Mouse (Mus musculus): ENCODE data around the gene Atad1.
"Not testable (repeated sequence)": the region's sequence is repeated elsewhere in the genome, so short reads cannot be mapped to it uniquely, and the experiment has no call there.

Atad1 gene

GRCm38 (mm10) chr19:32752357-32752756 lies 12.8 kb upstream of the Atad1 start:
- in situ Hi-C loops (cut with MboI, MseI) = loop anchor here (10.0 kb wide), 2 partner anchors 472 to 1432 kb away; no protein-coding TSS in a partner anchor

- in situ Hi-C loops (cut with MboI, MseI) = no loop called here
Observed at GRCm38 (mm10) chr19:32749425-32749824, 9.8 kb upstream of the Atad1 start.

- in situ Hi-C loops (cut with MboI, MseI) = no loop called here
Observed at GRCm38 (mm10) chr19:32740641-32741345, 1.2 kb upstream of the Atad1 start.

GRCm38 (mm10) chr19:32737844-32738243 lies 1.7 kb downstream of the Atad1 start:
- in situ Hi-C loops (cut with MboI, MseI) = no loop called here

GRCm38 (mm10) chr19:32732922-32733321 lies 6.7 kb downstream of the Atad1 start:
- in situ Hi-C loops (cut with MboI, MseI) = no loop called here

GRCm38 (mm10) chr19:32729785-32730184 lies 9.8 kb downstream of the Atad1 start:
- in situ Hi-C loops (cut with MboI, MseI) = no loop called here

GRCm38 (mm10) chr19:32726451-32727325 lies 12.9 kb downstream of the Atad1 start:
- in situ Hi-C loops (cut with MboI, MseI) = no loop called here

- in situ Hi-C loops (cut with MboI, MseI) = loop anchor here (5.0 kb wide), 2 partner anchors 503 to 638 kb away; no protein-coding TSS in a partner anchor
Observed at GRCm38 (mm10) chr19:32723817-32724216, 15.8 kb downstream of the Atad1 start.

GRCm38 (mm10) chr19:32720319-32720718 lies 19.3 kb downstream of the Atad1 start:
- in situ Hi-C loops (cut with MboI, MseI) = loop anchor here (5.0 kb wide), 2 partner anchors 507 to 642 kb away; no protein-coding TSS in a partner anchor

- in situ Hi-C loops (cut with MboI, MseI) = loop anchor here (5.0 kb wide), 1 partner anchor 40 kb away; the partner anchor contains the start of gene Pten
Observed at GRCm38 (mm10) chr19:32717590-32717989, 22.0 kb downstream of the Atad1 start.

GRCm38 (mm10) chr19:32715681-32716080 lies 23.9 kb downstream of the Atad1 start:
- in situ Hi-C loops (cut with MboI, MseI) = loop anchor here (5.0 kb wide), 1 partner anchor 42 kb away; the partner anchor contains the start of gene Pten

GRCm38 (mm10) chr19:32715201-32715600 lies 24.4 kb downstream of the Atad1 start:
- in situ Hi-C loops (cut with MboI, MseI) = loop anchor here (5.0 kb wide), 1 partner anchor 42 kb away; the partner anchor contains the start of gene Pten

GRCm38 (mm10) chr19:32713471-32713870 lies 26.1 kb downstream of the Atad1 start:
- in situ Hi-C loops (cut with MboI, MseI) = no loop called here

GRCm38 (mm10) chr19:32712588-32713042 lies 27.0 kb downstream of the Atad1 start:
- in situ Hi-C loops (cut with MboI, MseI) = no loop called here

- in situ Hi-C loops (cut with MboI, MseI) = no loop called here
Observed at GRCm38 (mm10) chr19:32711761-32712541, 27.6 kb downstream of the Atad1 start.

- in situ Hi-C loops (cut with MboI, MseI) = no loop called here
Observed at GRCm38 (mm10) chr19:32710288-32710687, 29.3 kb downstream of the Atad1 start.

- in situ Hi-C loops (cut with MboI, MseI) = no loop called here
Observed at GRCm38 (mm10) chr19:32708996-32709395, 30.6 kb downstream of the Atad1 start.

GRCm38 (mm10) chr19:32702191-32702590 lies 37.4 kb downstream of the Atad1 start:
- in situ Hi-C loops (cut with MboI, MseI) = no loop called here

- in situ Hi-C loops (cut with MboI, MseI) = no loop called here
Observed at GRCm38 (mm10) chr19:32696674-32697073, 42.9 kb downstream of the Atad1 start.

- in situ Hi-C loops (cut with MboI, MseI) = loop anchor here (5.0 kb wide), 1 partner anchor 162 kb away; no protein-coding TSS in a partner anchor
Observed at GRCm38 (mm10) chr19:32689724-32690123, 49.9 kb downstream of the Atad1 start.

GRCm38 (mm10) chr19:32688227-32688626 lies 51.4 kb downstream of the Atad1 start:
- in situ Hi-C loops (cut with MboI, MseI) = not testable (repeated sequence)
